Mouse (Mus musculus) layer of hippocampus, postnatal 14 days (tissue): ENCODE data around the gene Cnst. TPM values are rescaled to one million over a fixed set of nuclear protein-coding genes. Genes with fewer than 3 reads are reported as not detected.

Experiments
- DNase-seq, 2 experiments: peaks; one replicate each; pipeline ENCODE4 v3.0.0; 2021 to 2022; ENCODE audit warnings: low spot score in 2 of 2, mixed read lengths in 1 of 2
- total RNA-seq, 2 experiments: library from RNA; stranded (reverse); gene quantifications; 2 replicates each; pipeline ENCODE4 v1.2.3; 2021

Cnst gene
- total RNA-seq, 2 experiments from 2014 or later = 30.9 to 32.8 TPM

- peak; percentile 61 to 83 for DNase-seq
Measured at GRCm38 (mm10) chr1:179591639-179592038, 45.5 kb downstream of the Cnst start.

DNA sequence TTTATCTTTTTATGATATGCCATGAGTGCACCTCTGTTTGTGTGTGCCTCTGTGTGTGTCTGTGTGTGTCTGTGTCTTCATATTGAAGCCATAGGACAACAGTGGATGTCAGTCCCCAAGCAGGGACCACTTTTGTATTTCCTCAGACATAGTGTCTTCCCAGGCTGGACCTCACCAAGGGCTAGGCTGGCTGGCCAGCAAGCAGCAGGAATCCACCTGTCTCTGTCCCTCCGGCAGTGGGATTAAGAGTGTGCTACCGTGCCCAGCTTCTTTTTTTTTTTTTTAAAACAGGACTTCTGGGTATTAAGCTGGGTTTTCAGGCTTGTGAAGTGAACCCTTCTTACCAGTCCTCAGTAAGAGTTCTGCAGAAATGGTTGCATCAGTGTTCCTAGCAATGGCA lies 46.0 kb downstream of the Cnst start:
- no peak for DNase-seq

DNA sequence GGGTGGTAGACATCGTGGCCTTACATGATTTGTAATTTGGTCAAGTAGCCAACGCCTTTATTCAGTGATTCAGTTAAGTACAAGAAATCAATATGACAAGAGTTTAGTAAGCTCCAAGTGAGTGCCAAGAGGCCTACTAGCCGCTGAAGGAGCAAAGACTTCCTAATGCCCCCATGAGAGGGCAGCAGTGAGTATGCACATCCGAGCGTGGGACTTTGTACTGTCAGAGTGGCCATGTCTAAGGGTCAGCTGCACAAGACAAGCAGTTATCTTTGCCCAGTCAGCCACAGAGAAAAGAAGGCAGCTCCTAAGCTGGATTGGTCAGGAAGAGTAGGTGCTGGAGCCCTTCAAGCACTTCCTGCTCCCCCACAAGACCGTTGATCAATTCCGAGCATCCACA lies 46.8 kb downstream of the Cnst start:
- DNase-seq = no peak

DNA sequence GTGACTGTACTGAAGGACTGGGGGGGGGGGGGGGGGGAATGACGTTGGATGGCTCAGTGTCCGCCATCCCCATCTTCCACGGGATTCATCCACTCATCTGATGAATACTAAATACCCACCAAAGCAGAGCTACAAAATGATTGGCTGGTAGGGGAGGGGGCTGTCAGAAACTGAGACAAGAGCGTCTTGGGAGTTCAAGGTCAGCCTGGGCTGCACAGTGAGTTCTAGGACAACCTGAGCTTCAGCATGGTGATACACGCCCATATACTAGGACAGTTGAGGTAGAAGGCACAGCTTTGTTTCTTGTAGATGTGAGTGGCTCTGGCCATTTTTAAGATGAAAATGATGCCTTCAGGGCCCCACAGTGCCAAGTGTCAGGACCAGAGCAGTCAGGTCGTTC lies 52.2 kb downstream of the Cnst start:
- DNase-seq = no peak

- no peak for DNase-seq
Measured at GRCm38 (mm10) chr1:179604526-179604925, 58.4 kb downstream of the Cnst start.

GRCm38 (mm10) chr1:179606004-179606723 lies 60.0 kb downstream of the Cnst start:
- no peak for DNase-seq

DNA sequence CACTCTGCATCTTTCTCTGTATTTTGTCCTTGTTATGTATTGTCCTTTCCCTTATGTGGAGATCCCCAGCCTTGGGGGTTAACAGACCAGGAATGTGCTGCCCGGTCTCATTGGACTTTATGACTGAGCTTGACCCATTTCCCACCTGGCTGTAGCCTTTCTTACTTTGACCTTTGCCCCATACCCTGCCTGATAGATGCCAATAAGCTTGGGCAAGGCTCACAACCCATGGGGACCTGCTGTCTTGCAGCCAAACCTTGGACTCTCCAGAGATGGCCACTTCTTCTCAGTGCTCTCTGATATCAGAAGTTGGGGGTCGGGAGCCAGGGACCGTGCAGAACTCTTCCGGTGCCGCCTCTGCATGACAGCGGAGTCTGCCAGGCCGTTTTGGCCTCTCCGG lies 62.4 kb downstream of the Cnst start:
- DNase-seq = no peak

DNA sequence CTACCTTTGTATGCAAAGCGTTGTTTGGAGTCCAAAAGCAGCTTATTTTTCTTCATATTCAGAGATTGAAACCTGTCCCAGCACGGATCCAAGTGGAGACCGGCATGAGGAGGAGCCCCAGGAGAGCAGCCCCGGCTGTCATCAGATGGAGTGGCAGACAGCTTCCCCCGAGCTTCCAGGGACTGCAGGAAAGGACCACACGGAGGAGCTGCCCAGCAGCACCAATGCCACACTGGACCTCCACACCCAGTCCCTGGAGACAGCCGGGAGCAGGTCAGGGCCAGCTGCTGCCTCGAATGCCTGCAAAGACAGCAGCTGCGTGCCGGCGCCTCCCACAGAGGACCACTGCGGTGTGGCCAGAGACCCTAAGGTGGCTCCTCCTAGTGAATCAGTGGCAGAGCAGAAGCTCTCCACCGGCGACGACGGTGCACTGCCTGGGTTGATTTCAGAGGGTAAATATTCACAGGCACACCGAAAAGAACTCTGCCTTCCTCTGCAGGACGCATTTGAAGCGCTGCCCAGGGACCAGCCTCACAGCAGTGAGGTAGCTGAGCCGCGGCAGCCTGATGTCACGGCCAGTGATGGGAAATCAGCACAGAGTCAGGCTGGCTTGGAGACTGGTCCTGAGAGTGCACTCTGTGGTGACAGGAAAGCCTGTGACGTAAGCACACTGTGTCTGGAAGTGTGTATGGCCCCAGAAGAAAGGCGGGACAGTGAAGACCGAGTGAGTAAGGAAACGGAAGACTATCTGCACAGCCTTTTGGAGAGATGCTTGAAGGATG lies 63.7 kb downstream of the Cnst start:
- DNase-seq = no peak

DNA sequence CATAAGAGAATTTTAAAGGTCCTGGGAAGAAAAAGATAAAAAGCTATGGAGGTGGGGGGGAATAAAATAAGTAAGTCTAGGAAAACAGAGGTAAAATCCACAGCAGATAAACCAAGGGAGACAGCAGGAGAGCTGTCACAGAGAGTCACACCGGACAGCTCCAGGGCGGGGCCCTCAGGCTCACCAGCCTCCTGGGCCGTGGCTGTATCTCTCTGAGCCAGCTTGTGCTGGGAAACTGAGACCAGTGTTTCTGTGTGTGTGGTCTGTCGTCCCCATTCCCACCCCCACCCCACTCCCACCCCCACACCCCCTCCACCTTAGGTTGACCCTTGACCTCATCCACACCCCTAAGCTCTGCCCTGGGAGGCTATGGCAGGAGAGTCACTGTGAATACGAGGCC lies 65.0 kb downstream of the Cnst start:
- DNase-seq = no peak

DNA sequence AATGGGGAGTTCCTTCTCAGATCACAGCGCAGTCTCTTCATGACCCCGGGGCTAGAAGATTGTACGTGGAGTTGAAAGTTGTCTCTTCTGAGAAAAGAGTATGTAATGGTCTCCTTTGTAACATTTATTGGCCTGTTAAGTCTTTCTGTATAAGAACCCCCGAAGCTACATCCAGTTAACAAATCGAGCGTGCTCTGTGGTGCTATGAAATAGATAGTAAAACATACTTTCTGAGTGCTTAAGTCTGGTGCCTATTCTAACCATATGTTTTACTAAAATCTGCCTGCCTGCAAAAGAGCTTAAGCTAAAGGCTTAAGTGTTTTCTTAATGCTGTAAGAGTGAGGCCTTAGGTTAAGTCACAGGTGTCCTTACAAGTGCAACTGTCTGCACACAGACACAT lies 66.2 kb downstream of the Cnst start:
- DNase-seq = no peak

GRCm38 (mm10) chr1:179612986-179613505 lies 66.9 kb downstream of the Cnst start:
- no peak for DNase-seq

DNA sequence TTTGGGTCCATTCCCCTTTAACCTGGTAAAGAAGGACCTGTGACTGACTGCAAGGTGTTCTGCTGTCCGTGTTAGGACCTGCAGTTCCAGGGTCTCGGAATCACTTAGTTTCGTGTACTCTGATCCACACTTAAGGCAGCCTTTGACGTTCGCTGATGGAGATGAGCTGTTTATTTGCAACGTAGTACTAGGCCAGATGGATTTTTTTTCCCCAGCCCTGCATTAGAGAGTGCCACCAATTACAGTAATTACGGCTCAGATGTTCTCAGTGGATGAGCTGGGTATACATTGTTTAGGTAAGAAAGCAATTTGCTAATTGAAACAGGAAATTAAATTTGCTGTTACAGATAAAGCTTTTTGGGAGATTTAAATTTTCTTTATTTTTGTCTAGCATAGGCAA lies 71.3 kb downstream of the Cnst start:
- no peak for DNase-seq

DNA sequence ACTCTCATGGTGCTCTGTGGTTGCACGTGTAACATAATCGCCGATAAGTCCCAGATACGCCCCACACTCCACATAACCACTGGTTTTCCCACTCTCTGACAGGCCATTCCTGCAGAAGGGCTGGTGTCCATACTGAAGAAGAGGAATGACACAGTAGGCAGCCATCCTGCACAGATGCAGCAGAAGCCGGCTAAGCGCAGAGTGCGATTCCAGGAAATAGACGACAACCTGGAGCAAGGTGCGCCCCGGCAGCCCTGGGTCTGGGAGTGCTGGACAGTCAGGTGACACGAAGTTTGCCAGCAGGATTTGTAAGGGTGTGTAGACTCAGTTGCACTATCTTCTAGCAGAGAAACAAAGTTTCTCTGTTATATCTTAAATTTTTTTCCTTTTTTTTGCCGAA lies 76.5 kb downstream of the Cnst start:
- no peak for DNase-seq

DNA sequence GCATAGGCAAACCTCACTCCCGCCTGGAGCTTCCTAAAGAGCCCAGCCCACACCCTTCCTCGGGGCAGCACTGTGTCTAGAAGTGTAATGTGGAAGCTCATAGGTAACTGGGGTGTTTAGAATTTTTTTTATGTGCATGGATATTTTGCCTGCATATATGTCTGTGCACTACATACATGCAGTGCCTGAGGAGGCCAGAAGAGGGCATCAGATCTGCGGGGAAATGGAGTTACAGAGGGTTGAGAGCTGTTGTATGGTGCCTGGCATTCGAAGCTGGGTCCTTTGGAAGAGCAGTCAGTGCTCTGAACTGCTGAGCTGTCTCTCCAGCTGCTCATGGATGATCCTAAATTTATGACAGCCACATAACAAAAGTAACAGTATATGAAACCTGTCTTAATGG lies 77.5 kb downstream of the Cnst start:
- DNase-seq = peak; percentile 30 to 44

- DNase-seq = no peak
Measured at GRCm38 (mm10) chr1:179624354-179624753, 78.2 kb downstream of the Cnst start.

- DNase-seq = no peak
Measured at GRCm38 (mm10) chr1:179627855-179628254, 81.7 kb downstream of the Cnst start.

DNA sequence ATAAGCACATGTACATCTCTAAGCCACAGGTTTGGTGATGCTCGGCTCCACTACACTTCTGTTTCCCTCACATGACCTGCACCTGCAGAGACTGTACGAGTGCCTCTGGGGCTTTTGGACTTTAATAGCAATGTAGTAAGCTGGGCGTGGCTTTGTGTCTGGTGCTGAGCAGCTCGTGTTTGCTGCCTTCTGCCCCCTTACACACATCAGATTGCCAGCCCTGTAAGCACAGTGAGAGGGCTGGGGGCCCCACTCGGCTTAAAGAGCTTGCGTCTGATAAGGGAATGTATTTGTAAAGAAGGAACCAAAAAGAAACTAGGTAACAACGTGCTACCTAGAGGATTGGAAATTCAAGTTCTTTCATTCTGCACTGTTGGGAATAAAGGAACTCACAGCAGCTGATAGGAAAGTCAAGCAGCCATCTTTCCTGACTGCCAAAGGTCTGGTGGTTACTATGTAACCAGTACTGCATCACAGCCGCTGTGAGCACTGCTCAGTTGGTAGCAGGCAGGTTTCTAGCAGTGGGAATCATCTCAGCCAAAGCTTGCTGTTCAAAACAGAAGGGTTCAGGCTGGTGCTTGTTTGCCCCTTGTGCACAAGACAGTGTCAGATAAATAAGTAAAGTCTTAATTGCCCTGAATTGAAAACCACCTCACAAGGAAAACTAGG lies 82.4 kb downstream of the Cnst start:
- peak in 1 of 2 experiments; percentile 24 for DNase-seq

- DNase-seq = no peak
Measured at GRCm38 (mm10) chr1:179629276-179629675, 83.1 kb downstream of the Cnst start.

- no peak for DNase-seq
Measured at GRCm38 (mm10) chr1:179632746-179633413, 86.7 kb downstream of the Cnst start.

GRCm38 (mm10) chr1:179633414-179633752 lies 87.2 kb downstream of the Cnst start:
- DNase-seq = peak in 1 of 2 experiments; percentile 36

GRCm38 (mm10) chr1:179634159-179634558 lies 88.0 kb downstream of the Cnst start:
- no peak for DNase-seq
